Mouse (Mus musculus): ENCODE results near the gene Tubb3.

DNA sequence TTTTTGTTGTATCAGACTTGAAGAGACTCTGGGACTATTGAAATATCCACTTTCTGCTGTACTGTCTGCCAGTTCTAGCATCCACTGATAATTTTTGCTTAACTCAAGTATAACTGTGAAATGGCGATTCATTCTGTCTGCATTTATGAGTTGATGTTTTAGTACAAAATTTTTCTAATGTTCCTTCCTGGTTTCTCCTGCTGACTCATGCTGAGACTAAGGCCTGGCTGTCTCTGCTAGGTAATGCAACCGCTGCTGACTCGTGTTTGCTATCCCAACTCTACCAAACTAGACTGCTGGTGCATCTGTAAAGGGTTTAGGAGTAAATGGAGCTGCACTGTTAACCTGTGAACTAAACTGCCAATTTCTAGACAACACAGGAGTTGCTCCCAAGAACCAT, 56.3 kb downstream of the Tubb3 start:
- TF ChIP-seq CTCF (IDR thresholded peaks at IDR 0.05; ENCODE audit: borderline replicate concordance, insufficient read depth, low read depth, low read length) (no peak), POLR2A (IDR thresholded peaks at IDR 0.05; ENCODE audit: borderline replicate concordance, insufficient read depth, low read length) (no peak)
